Mouse (Mus musculus): ENCODE measurements around the gene Plac9a.

DNA sequence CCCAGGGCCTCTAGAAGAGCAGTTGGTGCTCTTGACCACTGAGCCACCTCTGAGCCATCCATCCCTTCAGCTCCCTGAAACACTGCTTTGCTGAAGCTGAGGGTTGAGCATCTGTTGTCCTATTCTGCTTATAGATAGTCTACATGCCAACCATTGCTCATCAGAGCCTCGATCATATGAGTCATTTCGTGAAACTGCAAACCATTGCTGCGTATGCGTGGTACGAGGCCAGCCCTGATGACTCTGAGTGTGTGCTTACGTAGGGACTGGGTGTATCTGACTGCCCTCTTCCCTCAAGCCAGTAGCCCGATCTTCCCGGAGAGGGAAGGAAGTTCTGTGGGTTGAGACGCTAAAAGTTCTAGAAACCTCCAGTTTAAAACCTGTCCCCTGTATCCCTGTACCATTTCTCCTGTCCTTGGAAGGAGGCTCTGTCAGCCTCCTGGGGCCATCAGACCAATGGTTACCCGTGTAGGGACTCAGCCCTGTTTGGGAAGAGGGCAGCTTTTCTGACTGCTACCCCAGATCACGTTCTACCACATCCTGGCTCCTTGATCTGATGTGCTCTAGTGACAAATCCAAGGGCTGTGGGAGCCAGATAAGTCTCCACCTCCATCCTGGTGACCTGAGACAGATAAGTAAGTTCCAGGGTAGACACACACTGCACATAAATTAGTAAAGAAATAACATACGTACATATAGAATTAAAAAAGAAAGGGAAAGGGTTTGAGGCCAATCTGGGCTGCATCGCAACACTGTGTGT lies 40.9 kb downstream of the Plac9a start:
- TF ChIP-seq CTCF (IDR thresholded peaks at IDR 0.05) (no peak), POLR2A (IDR thresholded peaks at IDR 0.05; ENCODE audit: insufficient read depth, low read depth, low read length) (no peak)

Data from heart, adult 2 months (tissue).